In the genomic region with DNA sequence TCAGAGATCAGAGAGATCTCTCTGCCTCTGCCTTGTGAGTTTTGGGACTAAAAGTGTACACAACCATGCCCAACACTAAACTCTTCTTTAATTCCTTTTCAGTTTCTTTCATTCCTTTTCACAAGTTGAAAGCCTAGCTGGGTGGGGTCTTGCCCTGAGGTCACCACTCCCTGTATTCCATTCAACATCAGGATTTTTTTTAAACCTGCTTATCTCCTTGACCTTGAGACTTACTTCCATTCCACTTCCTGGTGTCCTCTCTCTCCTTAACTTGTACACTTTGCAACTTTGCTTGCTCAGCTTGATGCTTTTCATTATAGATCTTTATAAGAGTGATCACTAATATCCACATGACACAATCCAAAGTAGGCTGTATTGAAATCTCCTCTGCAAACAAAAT, we compare ENCODE assay signal across 7 mouse cellular contexts.
"Had no signal": no experiment of that assay in that cellular context is flagged by ENCODE, and none has a peak within 500 bp of the region (broad histone marks: within the 10 kb centered on the region; RNA-seq: fewer than 3 reads in every experiment).

No protein-coding gene starts in this region.

- DNase-seq: lung, adult 2 months; lung, postnatal 14 days; lung, postnatal 36 days; right cerebral cortex, postnatal 14 days; thymus, adult 2 months; thymus, postnatal 25 days; thymus, postnatal 4 days had no signal
